Mouse (Mus musculus) bone marrow, adult 2 months (tissue): ENCODE data around the gene Eps8l2.

Source experiments
- CTCF ChIP-seq: fragments of 200-500 bp; IDR thresholded peaks from 2 replicates; pipeline ENCODE4 v1.5.1; 2011; ENCODE audit warnings: low read length, control low read depth; ENCODE audit not compliant: control insufficient read depth, insufficient read depth
- POLR2A ChIP-seq: fragments of 200-500 bp; IDR thresholded peaks from 2 replicates; pipeline ENCODE4 v1.6.1; 2011; ENCODE audit warnings: low read depth, mild to moderate bottlenecking, control low read depth, low read length, borderline replicate concordance; ENCODE audit not compliant: control insufficient read depth

GRCm38 (mm10) chr7:141392552-141393222, 54.0 kb downstream of the Eps8l2 start:
- TF ChIP-seq POLR2A (no peak), CTCF (no peak)
